Mouse (Mus musculus): ENCODE data around the gene Grik4. TPM values are rescaled to one million over a fixed set of nuclear protein-coding genes. Genes with fewer than 3 reads are reported as not detected.

Gene Grik4
- total and polyA plus RNA-seq, 3 experiments, result not detected

GRCm38 (mm10) chr9:42530221-42531152, 413.8 kb downstream of the Grik4 start:
- Histone ChIP-seq H3K27ac (ENCODE audit: insufficient read depth, low read depth) (no peak overlapping the region), H3K4me1 (ENCODE audit: control insufficient read depth in 1 of 2, insufficient read depth in 2 of 2) (peaks cover 0 to 3% of the 10 kb centered on the region in 2 experiments; a peak in 2 of 4 replicates), H3K36me3 (replicated peaks in 1 of 2; ENCODE audit: control insufficient read depth in 1 of 2, insufficient read depth in 1 of 2, low read length in 1 of 2) (no peaks in the 10 kb centered on the region), H3K9ac (ENCODE audit: insufficient read depth, low read depth) (no peak overlapping the region), H3K4me2 (ENCODE audit: insufficient read depth, low read depth, poor library complexity, severe bottlenecking) (no peak overlapping the region), H3K9me3 (replicated peaks; ENCODE audit: low read length) (no peaks in the 10 kb centered on the region), H3K4me3 (replicated peaks in 1 of 3; ENCODE audit: low read depth in 2 of 3, low read length in 2 of 3, poor library complexity in 1 of 3) (no peak overlapping the region), H3K79me2 (replicated peaks; ENCODE audit: control insufficient read depth, extremely low read depth, insufficient read depth, poor library complexity, severe bottlenecking) (no peaks in the 10 kb centered on the region), H3K27me3 (replicated peaks) (peaks cover 27% of the 10 kb centered on the region)
- dilution Hi-C loops (cut with MboI; ENCODE audit: extremely low pct_ligation_motif_present, extremely low pct_unique_long_range_greater_than_20kb, low sequenced_read_pairs), result no loop called here
- no peak for TF ChIP-seq SMC3 (IDR thresholded peaks at IDR 0.05; ENCODE audit: low read depth, low read length)
- TF ChIP-seq POLR2A (IDR thresholded peaks at IDR 0.05; ENCODE audit: low read depth, low read length), result no peak
- in situ Hi-C loops (cut with MboI; ENCODE audit: low pct_ligation_motif_present, low pct_unique_long_range_greater_than_20kb, low sequenced_read_pairs), result no loop called here
- no peak for DNase-seq (ENCODE audit: extremely low read depth)

- Histone ChIP-seq H3K27me3 (replicated peaks) (peaks cover 8% of the 10 kb centered on the region), H3K4me2 (ENCODE audit: insufficient read depth, low read depth, poor library complexity, severe bottlenecking) (no peak overlapping the region), H3K27ac (ENCODE audit: insufficient read depth, low read depth) (no peak overlapping the region), H3K9me3 (replicated peaks; ENCODE audit: low read length) (no peaks in the 10 kb centered on the region), H3K4me1 (ENCODE audit: control insufficient read depth in 1 of 2, insufficient read depth in 2 of 2) (peaks cover 4 to 6% of the 10 kb centered on the region in 2 experiments; a peak in 3 of 4 replicates), H3K36me3 (replicated peaks in 1 of 2; ENCODE audit: control insufficient read depth in 1 of 2, insufficient read depth in 1 of 2, low read length in 1 of 2) (no peaks in the 10 kb centered on the region), H3K79me2 (replicated peaks; ENCODE audit: control insufficient read depth, extremely low read depth, insufficient read depth, poor library complexity, severe bottlenecking) (no peaks in the 10 kb centered on the region), H3K9ac (ENCODE audit: insufficient read depth, low read depth) (no peak overlapping the region), H3K4me3 (replicated peaks in 1 of 3; ENCODE audit: low read depth in 2 of 3, low read length in 2 of 3, poor library complexity in 1 of 3) (no peak overlapping the region)
- DNase-seq (ENCODE audit: extremely low read depth), result no peak
- in situ Hi-C loops (cut with MboI; ENCODE audit: low pct_ligation_motif_present, low pct_unique_long_range_greater_than_20kb, low sequenced_read_pairs) (no loop called here), dilution Hi-C loops (cut with MboI; ENCODE audit: extremely low pct_ligation_motif_present, extremely low pct_unique_long_range_greater_than_20kb, low sequenced_read_pairs) (no loop called here)
- TF ChIP-seq JUND (conservative IDR thresholded peaks at IDR 0.05; ENCODE audit: low read depth, low read length), result no peak
- TF ChIP-seq CHD1 (IDR thresholded peaks at IDR 0.05; ENCODE audit: low read depth, low read length), result no peak
- no peak for TF ChIP-seq JUN (IDR thresholded peaks at IDR 0.05; ENCODE audit: insufficient read depth, low read depth, low read length)
Measured at GRCm38 (mm10) chr9:42520587-42521084, 423.7 kb downstream of the Grik4 start.

GRCm38 (mm10) chr9:42518163-42518562, 426.1 kb downstream of the Grik4 start:
- Histone ChIP-seq H3K79me2 (replicated peaks; ENCODE audit: control insufficient read depth, extremely low read depth, insufficient read depth, poor library complexity, severe bottlenecking) (no peaks in the 10 kb centered on the region), H3K27me3 (replicated peaks) (peaks cover 8% of the 10 kb centered on the region), H3K9ac (ENCODE audit: insufficient read depth, low read depth) (no peak overlapping the region), H3K4me2 (ENCODE audit: insufficient read depth, low read depth, poor library complexity, severe bottlenecking) (no peak overlapping the region), H3K9me3 (replicated peaks; ENCODE audit: low read length) (no peaks in the 10 kb centered on the region), H3K4me1 (ENCODE audit: control insufficient read depth in 1 of 2, insufficient read depth in 2 of 2) (peaks cover 2 to 3% of the 10 kb centered on the region in 2 experiments; a peak in 3 of 4 replicates), H3K4me3 (replicated peaks in 1 of 3; ENCODE audit: low read depth in 2 of 3, low read length in 2 of 3, poor library complexity in 1 of 3) (no peak overlapping the region), H3K36me3 (replicated peaks in 1 of 2; ENCODE audit: control insufficient read depth in 1 of 2, insufficient read depth in 1 of 2, low read length in 1 of 2) (no peaks in the 10 kb centered on the region), H3K27ac (ENCODE audit: insufficient read depth, low read depth) (no peak overlapping the region)
- dilution Hi-C loops (cut with MboI; ENCODE audit: extremely low pct_ligation_motif_present, extremely low pct_unique_long_range_greater_than_20kb, low sequenced_read_pairs), result no loop called here
- DNase-seq (ENCODE audit: extremely low read depth), result no peak
- TF ChIP-seq MEF2A (IDR thresholded peaks at IDR 0.05; ENCODE audit: borderline replicate concordance, low read depth, low read length) (no peak), TBP (conservative IDR thresholded peaks at IDR 0.05; ENCODE audit: low read depth, low read length) (no peak), JUND (conservative IDR thresholded peaks at IDR 0.05; ENCODE audit: low read depth, low read length) (no peak), POLR2AphosphoS2 (IDR thresholded peaks at IDR 0.05; ENCODE audit: low read depth, low read length) (no peak), SIN3A (IDR thresholded peaks at IDR 0.05; ENCODE audit: low read length) (no peak), CHD2 (IDR thresholded peaks at IDR 0.05; ENCODE audit: low read length) (no peak), MAZ (IDR thresholded peaks at IDR 0.05; ENCODE audit: low read depth, low read length) (no peak), HCFC1 (IDR thresholded peaks at IDR 0.05; ENCODE audit: low read depth, low read length) (no peak), E2F4 (IDR thresholded peaks at IDR 0.05; ENCODE audit: insufficient replicate concordance, low read depth, low read length) (no peak), MAX (IDR thresholded peaks at IDR 0.05; ENCODE audit: low read length) (no peak), POLR2A (IDR thresholded peaks at IDR 0.05; ENCODE audit: low read depth, low read length) (no peak), CTCF (conservative IDR thresholded peaks at IDR 0.05 in 1 of 2, IDR thresholded peaks at IDR 0.05 in 1 of 2; ENCODE audit: low read depth in 2 of 2, low read length in 2 of 2) (no peak), JUN (IDR thresholded peaks at IDR 0.05; ENCODE audit: insufficient read depth, low read depth, low read length) (no peak), MAFK (IDR thresholded peaks at IDR 0.05; ENCODE audit: insufficient replicate concordance, low read length) (no peak), USF1 (IDR thresholded peaks at IDR 0.05; ENCODE audit: low read depth, low read length) (no peak), CHD1 (IDR thresholded peaks at IDR 0.05; ENCODE audit: low read depth, low read length) (no peak)
- in situ Hi-C loops (cut with MboI; ENCODE audit: low pct_ligation_motif_present, low pct_unique_long_range_greater_than_20kb, low sequenced_read_pairs), result no loop called here

Measured in CH12.LX (cell line).